Mouse (Mus musculus) myocyte (in vitro differentiated cells): ENCODE data around the gene Spem2.

ENCODE experiments used
- E2F4 ChIP-seq: IDR thresholded peaks from one replicate; pipeline ENCODE4 v1.6.1; 2011; ENCODE audit warnings: mild to moderate bottlenecking, control low read depth, moderate library complexity; ENCODE audit not compliant: insufficient read depth
- MAX ChIP-seq: IDR thresholded peaks from one replicate; pipeline ENCODE4 v1.6.1; 2011; ENCODE audit warnings: low read depth, mild to moderate bottlenecking, control low read depth
- MYOD1 ChIP-seq, 3 experiments: IDR thresholded peaks; one replicate each; pipeline ENCODE4 v1.6.1; 2011; ENCODE audit warnings: control low read depth in 2 of 3, low read depth in 2 of 3, mild to moderate bottlenecking in 2 of 3, moderate library complexity in 1 of 3; ENCODE audit not compliant: insufficient read length in 2 of 3, control insufficient read depth in 1 of 3
- MYOG ChIP-seq, 3 experiments: IDR thresholded peaks; one replicate each; pipeline ENCODE4 v1.6.1; 2011; ENCODE audit warnings: control low read depth in 2 of 3, low read depth in 2 of 3, mild to moderate bottlenecking in 2 of 3; ENCODE audit not compliant: insufficient read length in 2 of 3, control insufficient read depth in 1 of 3, insufficient read depth in 1 of 3
- POLR2A ChIP-seq: IDR thresholded peaks from one replicate; pipeline ENCODE4 v1.6.1; 2011; ENCODE audit warnings: low read depth, mild to moderate bottlenecking, control low read depth, moderate library complexity; ENCODE audit not compliant: insufficient read length

DNA sequence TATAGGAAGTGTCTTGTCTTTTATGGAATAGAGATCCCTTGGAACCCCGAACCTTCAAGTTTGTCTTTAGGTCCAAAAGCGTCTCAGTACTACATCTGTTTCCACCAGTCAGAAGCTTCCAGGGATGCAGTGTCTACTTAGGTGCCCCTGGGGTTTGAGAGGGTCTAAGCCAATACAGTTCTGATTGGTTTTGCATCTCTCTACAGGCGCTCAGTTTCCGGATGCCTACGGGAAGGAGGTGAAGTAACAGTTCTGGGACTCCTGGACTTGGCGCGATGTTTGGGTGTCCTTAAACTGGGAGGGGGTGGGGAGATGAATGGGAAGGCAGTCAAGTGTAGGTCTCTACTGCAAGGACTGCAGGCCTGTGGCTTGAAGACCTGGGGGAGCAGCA lies 20.4 kb upstream of the Spem2 start:
- TF ChIP-seq POLR2A = no peak
- TF ChIP-seq MYOD1 (IDR thresholded peaks at IDR 0.05; ENCODE audit: control insufficient read depth in 1 of 3, insufficient read length in 2 of 3, low read depth in 2 of 3) = no peak
- TF ChIP-seq MYOG (IDR thresholded peaks at IDR 0.05; ENCODE audit: control insufficient read depth in 1 of 3, insufficient read depth in 1 of 3, insufficient read length in 2 of 3, low read depth in 2 of 3) = no peak
- TF ChIP-seq MAX = no peak
- TF ChIP-seq E2F4 = no peak
